Mouse (Mus musculus): ENCODE data around the gene Mpig6b. TPM values are rescaled to one million over a fixed set of nuclear protein-coding genes. Genes with fewer than 3 reads are reported as not detected.

Gene Mpig6b
- polyA plus RNA-seq, 1 experiment: 0.25 TPM

DNA sequence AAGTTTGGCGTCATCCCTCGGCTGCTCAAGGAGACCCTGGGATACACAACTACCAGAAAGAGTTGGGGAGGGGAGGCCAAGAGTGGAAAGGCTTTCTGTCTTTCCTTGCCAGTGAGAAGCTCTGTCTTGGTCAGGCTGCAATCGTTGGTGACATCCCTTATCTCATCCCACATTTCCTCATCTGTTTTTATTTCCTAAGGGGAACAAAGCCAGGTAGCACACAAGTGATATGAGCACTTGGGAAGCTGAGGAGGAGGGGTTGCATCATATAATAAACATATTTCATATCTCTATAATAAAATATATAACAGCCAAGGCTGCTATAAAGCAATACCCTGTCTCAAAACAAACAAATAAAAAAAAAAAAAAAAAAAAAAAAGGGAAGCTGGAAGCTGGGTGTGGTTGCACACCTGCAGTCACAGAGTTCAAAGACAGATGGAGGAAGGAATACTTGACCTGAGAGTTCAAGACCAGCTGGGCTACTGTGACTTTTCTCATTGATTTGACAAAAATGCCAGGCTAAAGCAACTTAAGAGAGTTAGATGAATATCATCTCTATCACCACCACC is 18.0 kb upstream of the Mpig6b start:
- WGBS: 65% methylated on average over 3 of the region's 3 CpGs
- Histone ChIP-seq H3K4me1 (ENCODE audit: control insufficient read depth, insufficient read depth, low read length) (peaks cover 26% of the 10 kb centered on the region), H3K27ac (ENCODE audit: insufficient read depth, low read length) (peak overlapping the region; percentile 82), H3K4me3 (replicated peaks; ENCODE audit: insufficient read depth, low read depth, low read length) (no peak overlapping the region), H3K27me3 (ENCODE audit: control insufficient read depth, insufficient read depth, low read length) (no peaks in the 10 kb centered on the region)
- no peak for DNase-seq
- no peak for TF ChIP-seq CTCF (IDR thresholded peaks at IDR 0.05; ENCODE audit: borderline replicate concordance, insufficient read depth, low read depth, low read length)
- no peak for TF ChIP-seq POLR2A (IDR thresholded peaks at IDR 0.05; ENCODE audit: borderline replicate concordance, insufficient read depth, low read length)

DNA sequence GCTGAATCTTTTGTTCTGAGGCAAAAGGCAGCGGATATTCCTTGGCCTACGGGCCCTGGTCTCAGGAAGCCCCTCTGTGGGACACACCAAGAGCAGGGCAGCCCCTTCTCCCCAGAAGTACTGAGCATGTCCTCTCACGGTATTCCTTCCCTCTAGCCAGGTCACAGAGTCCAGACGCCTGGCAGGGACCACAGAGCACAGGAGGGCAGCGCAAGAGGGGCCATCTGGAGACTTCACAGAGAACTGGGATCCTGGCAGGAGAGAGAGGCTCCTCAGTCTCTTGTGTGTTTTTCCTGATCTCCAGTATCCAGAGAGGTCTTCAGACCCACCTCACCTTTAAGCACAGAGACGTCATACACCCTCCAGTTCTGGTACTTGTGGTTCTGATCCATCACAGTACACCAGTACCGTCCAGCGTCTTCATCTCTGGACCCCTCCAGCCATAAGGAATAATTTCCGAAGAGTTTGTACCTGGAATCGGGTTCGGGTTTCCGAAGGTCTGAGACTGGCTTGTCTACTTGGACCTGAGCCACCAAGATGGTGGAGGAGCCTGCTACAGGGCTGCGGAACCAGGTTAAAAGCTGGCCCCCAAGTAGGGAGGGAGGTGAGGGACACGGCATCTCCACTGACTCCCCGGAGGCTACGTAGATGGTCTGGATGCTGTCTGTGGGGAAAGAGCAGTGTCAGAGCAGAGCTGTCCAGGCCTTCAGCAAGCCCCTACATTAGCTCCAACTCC is 17.0 kb upstream of the Mpig6b start:
- H3K4me3 ChIP-seq (replicated peaks; ENCODE audit: insufficient read depth, low read depth, low read length): peak overlapping the region; percentile 37
- H3K4me1 ChIP-seq (ENCODE audit: control insufficient read depth, insufficient read depth, low read length): peaks cover 28% of the 10 kb centered on the region
- H3K27me3 ChIP-seq (ENCODE audit: control insufficient read depth, insufficient read depth, low read length): no peaks in the 10 kb centered on the region
- TF ChIP-seq CTCF (IDR thresholded peaks at IDR 0.05; ENCODE audit: borderline replicate concordance, insufficient read depth, low read depth, low read length) (no peak), POLR2A (IDR thresholded peaks at IDR 0.05; ENCODE audit: borderline replicate concordance, insufficient read depth, low read length) (peak; percentile 8; the same call in 1 of the 2 replicates)
- H3K27ac ChIP-seq (ENCODE audit: insufficient read depth, low read length): peak overlapping the region; percentile 82
- peak; percentile 80 to 85 for DNase-seq
- WGBS: 24% methylated on average over 16 of the region's 16 CpGs

DNA sequence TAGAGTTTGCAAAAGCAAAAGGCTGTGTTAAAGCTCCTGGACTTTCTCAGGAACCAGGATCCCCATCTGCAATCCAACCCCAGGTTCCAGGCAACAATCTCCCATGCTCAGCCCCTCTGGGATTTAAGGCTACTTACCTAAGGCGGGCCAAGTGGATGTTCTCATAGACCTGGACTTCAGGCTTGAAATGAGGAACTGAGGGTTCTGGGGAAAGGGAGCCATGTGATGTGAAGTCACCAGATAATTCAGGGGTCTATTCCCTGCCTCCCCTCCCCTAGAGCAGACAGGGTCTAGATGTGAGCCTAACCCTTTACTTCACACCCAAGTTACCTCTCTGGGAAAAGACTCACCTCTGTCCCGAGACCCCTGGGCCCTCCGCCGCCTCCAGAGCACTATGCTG is 14.7 kb upstream of the Mpig6b start:
- TF ChIP-seq CTCF (IDR thresholded peaks at IDR 0.05; ENCODE audit: borderline replicate concordance, insufficient read depth, low read depth, low read length) (no peak), POLR2A (IDR thresholded peaks at IDR 0.05; ENCODE audit: borderline replicate concordance, insufficient read depth, low read length) (no peak)
- DNase-seq: no peak
- Histone ChIP-seq H3K27ac (ENCODE audit: insufficient read depth, low read length) (peak overlapping the region; percentile 23; the same call in 1 of the 2 replicates), H3K4me1 (ENCODE audit: control insufficient read depth, insufficient read depth, low read length) (peaks cover 41% of the 10 kb centered on the region), H3K4me3 (replicated peaks; ENCODE audit: insufficient read depth, low read depth, low read length) (no peak overlapping the region), H3K27me3 (ENCODE audit: control insufficient read depth, insufficient read depth, low read length) (no peaks in the 10 kb centered on the region)
- WGBS: 73% methylated on average over 4 of the region's 4 CpGs

DNA sequence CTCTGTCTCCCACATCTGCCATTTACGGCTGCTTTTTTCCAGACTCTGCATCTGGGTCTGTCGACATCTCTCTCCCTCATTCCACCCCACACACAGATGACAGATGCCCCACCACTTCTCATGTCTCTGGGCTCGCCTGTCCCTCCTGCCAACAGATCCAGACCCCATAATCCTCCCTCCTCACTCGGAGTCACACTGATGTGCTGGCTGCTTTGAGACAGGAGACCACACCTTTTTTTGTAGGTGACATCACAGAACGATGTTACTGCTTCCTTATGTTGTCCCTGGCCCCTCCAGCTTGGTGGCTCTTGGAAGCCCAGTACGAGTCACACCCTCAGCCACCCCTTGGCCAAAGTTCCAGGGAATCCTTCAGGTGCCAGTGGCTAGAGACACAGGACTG is 14.3 kb upstream of the Mpig6b start:
- TF ChIP-seq POLR2A (IDR thresholded peaks at IDR 0.05; ENCODE audit: borderline replicate concordance, insufficient read depth, low read length) (no peak), CTCF (IDR thresholded peaks at IDR 0.05; ENCODE audit: borderline replicate concordance, insufficient read depth, low read depth, low read length) (no peak)
- H3K27me3 ChIP-seq (ENCODE audit: control insufficient read depth, insufficient read depth, low read length): no peaks in the 10 kb centered on the region
- no peak overlapping the region for H3K4me3 ChIP-seq (replicated peaks; ENCODE audit: insufficient read depth, low read depth, low read length)
- DNase-seq: no peak
- WGBS: 72% methylated on average over 6 of the region's 6 CpGs
- no peak overlapping the region for H3K27ac ChIP-seq (ENCODE audit: insufficient read depth, low read length)
- peaks cover 41% of the 10 kb centered on the region for H3K4me1 ChIP-seq (ENCODE audit: control insufficient read depth, insufficient read depth, low read length)

DNA sequence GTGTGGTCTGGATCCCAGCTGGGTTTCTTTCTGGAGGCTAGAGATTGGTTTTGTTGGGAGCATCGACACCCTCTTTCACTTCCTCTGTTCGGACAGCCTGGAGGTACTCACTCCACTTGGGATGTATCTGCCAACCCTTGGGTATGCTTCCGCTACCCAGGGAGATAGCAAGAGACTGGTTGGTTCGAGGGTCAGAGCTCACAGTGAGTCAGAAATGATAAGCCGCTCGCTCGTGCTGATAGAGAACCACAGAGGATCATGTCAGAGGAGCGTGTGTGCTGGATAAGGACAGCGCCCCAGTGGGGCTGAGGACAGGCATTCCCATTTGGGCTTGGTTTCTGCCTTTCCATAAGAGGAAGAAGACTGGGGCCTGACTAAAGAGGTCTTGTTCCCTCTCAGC is 13.8 kb upstream of the Mpig6b start:
- TF ChIP-seq CTCF (IDR thresholded peaks at IDR 0.05; ENCODE audit: borderline replicate concordance, insufficient read depth, low read depth, low read length): no peak
- TF ChIP-seq POLR2A (IDR thresholded peaks at IDR 0.05; ENCODE audit: borderline replicate concordance, insufficient read depth, low read length): no peak
- WGBS: 55% methylated on average over 9 of the region's 9 CpGs
- no peak for DNase-seq
- Histone ChIP-seq H3K27ac (ENCODE audit: insufficient read depth, low read length) (no peak overlapping the region), H3K27me3 (ENCODE audit: control insufficient read depth, insufficient read depth, low read length) (no peaks in the 10 kb centered on the region), H3K4me1 (ENCODE audit: control insufficient read depth, insufficient read depth, low read length) (peaks cover 41% of the 10 kb centered on the region), H3K4me3 (replicated peaks; ENCODE audit: insufficient read depth, low read depth, low read length) (no peak overlapping the region)

DNA sequence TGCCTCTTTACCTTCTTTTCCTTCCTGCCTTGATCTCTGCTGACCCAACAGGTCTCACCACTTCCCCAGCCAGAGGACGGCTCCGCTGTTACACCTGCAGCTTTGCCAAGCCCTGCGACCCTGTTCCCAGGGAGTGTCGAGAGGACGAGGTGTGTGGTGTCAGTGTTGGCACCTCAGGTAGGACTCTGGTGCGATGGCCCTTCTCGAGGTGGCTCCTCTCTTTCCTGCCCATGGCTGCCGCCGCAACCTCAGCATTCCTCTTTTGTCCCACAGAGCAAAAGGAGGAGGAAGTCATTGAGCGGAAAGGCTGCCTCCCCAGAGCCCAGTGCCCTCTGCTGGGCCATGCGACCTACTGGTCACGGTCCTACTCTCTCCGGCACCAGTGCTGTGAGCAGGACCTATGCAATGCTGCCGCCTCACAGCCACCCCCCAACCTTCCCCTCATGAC is 11.8 kb upstream of the Mpig6b start, which contains the start of gene Ly6g6d:
Ly6g6d (minus strand) TSS at position 280 of the 448 bp plus-strand sequence.
- peak; percentile 46; the same call in 1 of the 2 replicates for TF ChIP-seq CTCF (IDR thresholded peaks at IDR 0.05; ENCODE audit: borderline replicate concordance, insufficient read depth, low read depth, low read length)
- peak; percentile 27; the same call in 1 of the 2 replicates for TF ChIP-seq POLR2A (IDR thresholded peaks at IDR 0.05; ENCODE audit: borderline replicate concordance, insufficient read depth, low read length)
- WGBS: 17% methylated on average over 14 of the region's 14 CpGs
- no peaks in the 10 kb centered on the region for H3K27me3 ChIP-seq (ENCODE audit: control insufficient read depth, insufficient read depth, low read length)
- peak; percentile 37 to 67 for DNase-seq
- H3K4me3 ChIP-seq (replicated peaks; ENCODE audit: insufficient read depth, low read depth, low read length): peak within 1 kb of the TSS; percentile 51
- peak within 1 kb of the TSS; percentile 19; the same call in 1 of the 2 replicates for H3K27ac ChIP-seq (ENCODE audit: insufficient read depth, low read length)
- peaks cover 41% of the 10 kb centered on the region for H3K4me1 ChIP-seq (ENCODE audit: control insufficient read depth, insufficient read depth, low read length)

DNA sequence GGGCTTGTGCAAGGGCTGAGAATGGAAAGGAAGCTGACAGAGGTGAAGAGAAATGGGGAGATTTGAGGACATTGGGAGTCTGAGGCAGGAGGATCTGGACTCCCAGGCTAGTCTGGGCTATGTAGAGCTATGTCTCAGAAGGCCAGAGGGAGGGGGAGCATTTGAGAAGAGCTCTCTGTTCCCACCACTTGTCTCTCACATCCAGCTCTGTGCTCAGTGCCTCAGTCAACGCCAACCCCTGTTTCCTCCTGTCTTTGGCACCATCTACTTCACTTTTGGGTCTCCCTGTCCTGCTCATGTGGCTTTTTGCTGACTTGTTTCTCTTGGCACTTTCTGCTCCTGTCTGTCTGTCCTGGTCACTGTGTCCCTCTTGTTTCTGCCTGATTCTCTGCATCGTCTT is 11.3 kb upstream of the Mpig6b start:
- DNase-seq: peak in 1 of 2 experiments; percentile 26
- H3K4me3 ChIP-seq (replicated peaks; ENCODE audit: insufficient read depth, low read depth, low read length): no peak overlapping the region
- peaks cover 44% of the 10 kb centered on the region for H3K4me1 ChIP-seq (ENCODE audit: control insufficient read depth, insufficient read depth, low read length)
- H3K27ac ChIP-seq (ENCODE audit: insufficient read depth, low read length): 0 out of 2 replicates have a peak overlapping the region, but pooled peaks have one; percentile 19
- H3K27me3 ChIP-seq (ENCODE audit: control insufficient read depth, insufficient read depth, low read length): no peaks in the 10 kb centered on the region
- TF ChIP-seq POLR2A (IDR thresholded peaks at IDR 0.05; ENCODE audit: borderline replicate concordance, insufficient read depth, low read length) (no peak), CTCF (IDR thresholded peaks at IDR 0.05; ENCODE audit: borderline replicate concordance, insufficient read depth, low read depth, low read length) (no peak)
- 35% methylated on average over 2 of the region's 2 CpGs for WGBS

Measured in cerebellum, adult 2 months (tissue).